Mouse (Mus musculus): ENCODE measurements around the gene Lrrc10b. TPM values are rescaled to one million over a fixed set of nuclear protein-coding genes. Genes with fewer than 3 reads are reported as not detected.

Gene Lrrc10b
- polyA plus RNA-seq, 1 experiment from 2014 or later, result 3.7 TPM

- Histone ChIP-seq H3K4me2 (replicated peaks; ENCODE audit: low read depth, low read length) (no peak overlapping the region), H3K27ac (ENCODE audit: low read length) (no peak overlapping the region)
- no peak for ATAC-seq
Measured at GRCm38 (mm10) chr19:10454718-10455436, 2.4 kb downstream of the Lrrc10b start.

GRCm38 (mm10) chr19:10449708-10450107 lies 7.6 kb downstream of the Lrrc10b start:
- 0% methylated on average over 3 of the region's 3 CpGs for WGBS
- peak; percentile 89 for DNase-seq (ENCODE audit: low spot score)
- TF ChIP-seq EP300 (IDR thresholded peaks at IDR 0.05) (no peak), CTCF (IDR thresholded peaks at IDR 0.05) (peak; percentile 98)

More at GRCm38 (mm10) chr19:10454718-10455436, 2.4 kb downstream of the Lrrc10b start:
- Histone ChIP-seq H3K9ac (replicated peaks; ENCODE audit: low read depth) (no peak overlapping the region), H3K4me1 (ENCODE audit: insufficient read depth, low read depth, low read length) (peaks cover 6% of the 10 kb centered on the region), H3K27me3 (replicated peaks; ENCODE audit: insufficient read depth, low read length) (peaks cover 23% of the 10 kb centered on the region), H3K9me3 (ENCODE audit: low read length) (no peaks in the 10 kb centered on the region), H3K4me3 (ENCODE audit: low read depth, low read length) (no peak overlapping the region), H3K36me3 (ENCODE audit: insufficient read depth, low read length) (no peaks in the 10 kb centered on the region)
- no peak for TF ChIP-seq CTCF (IDR thresholded peaks at IDR 0.05)
- TF ChIP-seq EP300 (IDR thresholded peaks at IDR 0.05), result no peak
- no peak for DNase-seq (ENCODE audit: low spot score)
- 44% methylated on average over 4 of the region's 4 CpGs for WGBS

GRCm38 (mm10) chr19:10449190-10449589 lies 8.1 kb downstream of the Lrrc10b start:
- no peaks in the 10 kb centered on the region for H3K4me1 ChIP-seq (ENCODE audit: insufficient read depth, low read depth, low read length)
- TF ChIP-seq EP300 (IDR thresholded peaks at IDR 0.05) (no peak), CTCF (IDR thresholded peaks at IDR 0.05) (no peak)
- no peak overlapping the region for H3K4me2 ChIP-seq (replicated peaks; ENCODE audit: low read depth, low read length)
- ATAC-seq (peak; percentile 10), DNase-seq (ENCODE audit: low spot score) (no peak)
- no peaks in the 10 kb centered on the region for H3K27me3 ChIP-seq (replicated peaks; ENCODE audit: insufficient read depth, low read length)
- 42% methylated on average over 6 of the region's 6 CpGs for WGBS
- no peak overlapping the region for H3K9ac ChIP-seq (replicated peaks; ENCODE audit: low read depth)
- H3K9me3 ChIP-seq (ENCODE audit: low read length), result no peaks in the 10 kb centered on the region
- no peak overlapping the region for H3K4me3 ChIP-seq (ENCODE audit: low read depth, low read length)
- no peak overlapping the region for H3K27ac ChIP-seq (ENCODE audit: low read length)
- no peaks in the 10 kb centered on the region; the same call in 1 of the 2 replicates for H3K36me3 ChIP-seq (ENCODE audit: insufficient read depth, low read length)

More at GRCm38 (mm10) chr19:10449708-10450107, 7.6 kb downstream of the Lrrc10b start:
- H3K27ac ChIP-seq (ENCODE audit: low read length), result no peak overlapping the region
- no peaks in the 10 kb centered on the region for H3K27me3 ChIP-seq (replicated peaks; ENCODE audit: insufficient read depth, low read length)
- H3K4me3 ChIP-seq (ENCODE audit: low read depth, low read length), result no peak overlapping the region
- no peak overlapping the region for H3K9ac ChIP-seq (replicated peaks; ENCODE audit: low read depth)
- H3K9me3 ChIP-seq (ENCODE audit: low read length), result no peaks in the 10 kb centered on the region
- H3K4me2 ChIP-seq (replicated peaks; ENCODE audit: low read depth, low read length), result no peak overlapping the region
- ATAC-seq, result peak; percentile 77
- H3K4me1 ChIP-seq (ENCODE audit: insufficient read depth, low read depth, low read length), result no peaks in the 10 kb centered on the region
- no peaks in the 10 kb centered on the region; the same call in 1 of the 2 replicates for H3K36me3 ChIP-seq (ENCODE audit: insufficient read depth, low read length)

- Histone ChIP-seq H3K9ac (replicated peaks; ENCODE audit: low read depth) (no peak overlapping the region), H3K4me3 (ENCODE audit: low read depth, low read length) (no peak overlapping the region), H3K9me3 (ENCODE audit: low read length) (no peaks in the 10 kb centered on the region), H3K36me3 (ENCODE audit: insufficient read depth, low read length) (no peaks in the 10 kb centered on the region; the same call in 1 of the 2 replicates), H3K4me2 (replicated peaks; ENCODE audit: low read depth, low read length) (no peak overlapping the region), H3K27ac (ENCODE audit: low read length) (no peak overlapping the region), H3K27me3 (replicated peaks; ENCODE audit: insufficient read depth, low read length) (no peaks in the 10 kb centered on the region), H3K4me1 (ENCODE audit: insufficient read depth, low read depth, low read length) (no peaks in the 10 kb centered on the region)
- TF ChIP-seq EP300 (IDR thresholded peaks at IDR 0.05), result no peak
- no peak for TF ChIP-seq CTCF (IDR thresholded peaks at IDR 0.05)
- 85% methylated on average over 7 of the region's 7 CpGs for WGBS
- ATAC-seq, result no peak
- DNase-seq (ENCODE audit: low spot score), result no peak
Measured at GRCm38 (mm10) chr19:10448275-10448674, 9.0 kb downstream of the Lrrc10b start.

- H3K4me3 ChIP-seq (ENCODE audit: low read depth, low read length), result no peak overlapping the region
Measured at GRCm38 (mm10) chr19:10444685-10445369, 12.4 kb downstream of the Lrrc10b start.

GRCm38 (mm10) chr19:10437521-10437920 lies 19.8 kb downstream of the Lrrc10b start:
- H3K9me3 ChIP-seq (ENCODE audit: low read length), result no peaks in the 10 kb centered on the region
- no peak overlapping the region for H3K4me2 ChIP-seq (replicated peaks; ENCODE audit: low read depth, low read length)
- no peaks in the 10 kb centered on the region for H3K36me3 ChIP-seq (ENCODE audit: insufficient read depth, low read length)
- ATAC-seq (no peak), DNase-seq (ENCODE audit: low spot score) (no peak)
- H3K27me3 ChIP-seq (replicated peaks; ENCODE audit: insufficient read depth, low read length), result no peaks in the 10 kb centered on the region
- no peak overlapping the region for H3K27ac ChIP-seq (ENCODE audit: low read length)
- 53% methylated on average over 1 of the region's 1 CpGs for WGBS
- TF ChIP-seq EP300 (IDR thresholded peaks at IDR 0.05) (no peak), CTCF (IDR thresholded peaks at IDR 0.05) (peak; percentile 56)
- H3K9ac ChIP-seq (replicated peaks; ENCODE audit: low read depth), result no peak overlapping the region
- 0 out of 2 replicates have a peak, but pooled peaks cover 5% of the 10 kb centered on the region for H3K4me1 ChIP-seq (ENCODE audit: insufficient read depth, low read depth, low read length)
- no peak overlapping the region for H3K4me3 ChIP-seq (ENCODE audit: low read depth, low read length)

More at GRCm38 (mm10) chr19:10444685-10445369, 12.4 kb downstream of the Lrrc10b start:
- Histone ChIP-seq H3K9me3 (ENCODE audit: low read length) (no peaks in the 10 kb centered on the region), H3K9ac (replicated peaks; ENCODE audit: low read depth) (no peak overlapping the region), H3K27ac (ENCODE audit: low read length) (no peak overlapping the region), H3K27me3 (replicated peaks; ENCODE audit: insufficient read depth, low read length) (no peaks in the 10 kb centered on the region), H3K4me2 (replicated peaks; ENCODE audit: low read depth, low read length) (no peak overlapping the region), H3K4me1 (ENCODE audit: insufficient read depth, low read depth, low read length) (no peaks in the 10 kb centered on the region), H3K36me3 (ENCODE audit: insufficient read depth, low read length) (no peaks in the 10 kb centered on the region; the same call in 1 of the 2 replicates)
- TF ChIP-seq EP300 (IDR thresholded peaks at IDR 0.05) (no peak), CTCF (IDR thresholded peaks at IDR 0.05) (no peak)
- 87% methylated on average over 15 of the region's 15 CpGs for WGBS
- ATAC-seq (no peak), DNase-seq (ENCODE audit: low spot score) (no peak)

All from lung, postnatal 0 days (tissue).